Mouse (Mus musculus): Measurements from ENCODE around the gene Usp29. TPM values are rescaled to one million over a fixed set of nuclear protein-coding genes. Genes with fewer than 3 reads are reported as not detected.

The Usp29 gene
- polyA plus RNA-seq, 1 experiment from 2014 or later = 6.8 TPM

DNA sequence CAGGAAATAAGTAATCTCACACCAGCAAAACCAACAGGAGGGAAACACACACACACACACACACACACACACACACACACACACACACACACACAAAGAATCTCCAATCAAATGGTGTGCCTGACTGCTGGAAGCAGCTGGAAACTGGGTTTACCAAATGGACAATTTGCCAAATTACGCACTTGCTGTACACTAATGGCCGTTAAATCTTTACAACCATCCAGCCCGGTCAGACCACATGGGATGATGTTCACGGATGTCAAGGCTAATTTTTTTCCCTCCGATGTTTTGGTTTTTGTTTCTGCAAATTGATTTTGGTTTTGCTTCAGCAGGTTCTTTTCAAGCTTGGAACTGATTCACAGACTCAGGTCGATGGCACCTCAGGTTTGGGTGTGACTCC is 62.9 kb downstream of the Usp29 start:
- Histone ChIP-seq H3K9ac (ENCODE audit: low read length) (no peak overlapping the region), H3K4me1 (replicated peaks; ENCODE audit: control insufficient read depth, insufficient read depth, low read length) (0 out of 2 replicates have a peak, but pooled peaks cover 3% of the 10 kb centered on the region), H3K27ac (ENCODE audit: low read depth) (no peak overlapping the region), H3K36me3 (ENCODE audit: control insufficient read depth, insufficient read depth, low read length) (no peaks in the 10 kb centered on the region), H3K27me3 (replicated peaks; ENCODE audit: control insufficient read depth, insufficient read depth, low read length) (no peaks in the 10 kb centered on the region), H3K4me2 (ENCODE audit: low read length) (no peak overlapping the region), H3K4me3 (ENCODE audit: low read depth, low read length) (no peak overlapping the region), H3K9me3 (ENCODE audit: control insufficient read depth, low read length) (no peaks in the 10 kb centered on the region)
- DNase-seq (ENCODE audit: low spot score) (no peak), ATAC-seq (replicated peaks; ENCODE audit: low FRiP score, low TSS enrichment, low read depth) (no peak)
- 90% methylated on average over 6 of the region's 6 CpGs for WGBS

DNA sequence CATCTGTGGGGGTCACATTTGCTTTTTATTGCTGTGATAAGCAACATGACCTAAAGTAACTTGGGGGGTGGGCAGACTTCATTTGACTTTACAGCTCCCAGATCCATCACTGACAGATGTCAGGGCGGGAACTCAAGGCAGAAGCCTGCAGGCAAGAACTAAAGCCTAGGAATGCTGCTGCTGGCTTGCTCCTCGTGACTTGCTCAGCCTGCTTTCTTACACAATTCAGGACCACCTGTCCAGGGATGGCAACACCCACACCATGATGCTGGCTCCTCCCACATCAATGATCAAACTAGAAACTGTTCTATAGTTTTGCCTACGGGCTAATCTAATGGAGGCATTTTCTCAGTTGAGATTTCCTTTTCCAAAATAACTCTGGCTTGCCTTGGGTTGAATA is 63.4 kb downstream of the Usp29 start:
- H3K4me3 ChIP-seq (ENCODE audit: low read depth, low read length) = no peak overlapping the region
- no peaks in the 10 kb centered on the region for H3K27me3 ChIP-seq (replicated peaks; ENCODE audit: control insufficient read depth, insufficient read depth, low read length)
- H3K9ac ChIP-seq (ENCODE audit: low read length) = no peak overlapping the region
- WGBS = 76% methylated on average over 3 of the region's 3 CpGs
- peaks cover 6% of the 10 kb centered on the region; the same call in 1 of the 2 replicates for H3K4me1 ChIP-seq (replicated peaks; ENCODE audit: control insufficient read depth, insufficient read depth, low read length)
- DNase-seq (ENCODE audit: low spot score) = no peak
- no peaks in the 10 kb centered on the region for H3K9me3 ChIP-seq (ENCODE audit: control insufficient read depth, low read length)
- no peak overlapping the region for H3K4me2 ChIP-seq (ENCODE audit: low read length)
- no peak for ATAC-seq (replicated peaks; ENCODE audit: low FRiP score, low TSS enrichment, low read depth)
- no peaks in the 10 kb centered on the region for H3K36me3 ChIP-seq (ENCODE audit: control insufficient read depth, insufficient read depth, low read length)
- H3K27ac ChIP-seq (ENCODE audit: low read depth) = no peak overlapping the region

DNA sequence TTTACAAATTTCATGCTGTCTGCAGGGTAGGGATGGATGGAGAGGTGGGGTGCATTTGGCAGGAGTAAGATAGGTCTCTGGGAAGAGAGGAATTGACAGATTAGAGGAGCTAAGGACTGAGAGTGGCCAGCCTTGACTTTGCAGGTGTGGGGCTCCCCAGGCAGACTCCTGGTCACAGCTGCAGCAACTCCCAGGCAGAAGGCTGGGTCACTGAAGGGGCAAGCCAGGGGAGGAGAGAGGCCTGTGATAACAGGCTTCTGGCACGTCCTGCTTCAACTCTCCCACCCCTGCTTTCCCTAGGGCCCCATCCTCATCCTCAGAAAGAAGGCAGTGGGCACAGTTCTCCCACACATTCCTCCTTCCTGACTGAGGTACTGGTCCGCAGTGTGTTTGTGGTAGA is 67.0 kb downstream of the Usp29 start:
- H3K27me3 ChIP-seq (replicated peaks; ENCODE audit: control insufficient read depth, insufficient read depth, low read length) = no peaks in the 10 kb centered on the region
- no peaks in the 10 kb centered on the region for H3K9me3 ChIP-seq (ENCODE audit: control insufficient read depth, low read length)
- H3K27ac ChIP-seq (ENCODE audit: low read depth) = no peak overlapping the region
- H3K4me1 ChIP-seq (replicated peaks; ENCODE audit: control insufficient read depth, insufficient read depth, low read length) = peaks cover 23% of the 10 kb centered on the region
- H3K4me2 ChIP-seq (ENCODE audit: low read length) = no peak overlapping the region
- no peak overlapping the region for H3K4me3 ChIP-seq (ENCODE audit: low read depth, low read length)
- no peak overlapping the region for H3K9ac ChIP-seq (ENCODE audit: low read length)
- WGBS = 43% methylated on average over 2 of the region's 2 CpGs
- ATAC-seq (replicated peaks; ENCODE audit: low FRiP score, low TSS enrichment, low read depth) = 0 out of 2 replicates have a peak, but pooled peaks have one; percentile 10
- no peak for DNase-seq (ENCODE audit: low spot score)
- H3K36me3 ChIP-seq (ENCODE audit: control insufficient read depth, insufficient read depth, low read length) = no peaks in the 10 kb centered on the region

DNA sequence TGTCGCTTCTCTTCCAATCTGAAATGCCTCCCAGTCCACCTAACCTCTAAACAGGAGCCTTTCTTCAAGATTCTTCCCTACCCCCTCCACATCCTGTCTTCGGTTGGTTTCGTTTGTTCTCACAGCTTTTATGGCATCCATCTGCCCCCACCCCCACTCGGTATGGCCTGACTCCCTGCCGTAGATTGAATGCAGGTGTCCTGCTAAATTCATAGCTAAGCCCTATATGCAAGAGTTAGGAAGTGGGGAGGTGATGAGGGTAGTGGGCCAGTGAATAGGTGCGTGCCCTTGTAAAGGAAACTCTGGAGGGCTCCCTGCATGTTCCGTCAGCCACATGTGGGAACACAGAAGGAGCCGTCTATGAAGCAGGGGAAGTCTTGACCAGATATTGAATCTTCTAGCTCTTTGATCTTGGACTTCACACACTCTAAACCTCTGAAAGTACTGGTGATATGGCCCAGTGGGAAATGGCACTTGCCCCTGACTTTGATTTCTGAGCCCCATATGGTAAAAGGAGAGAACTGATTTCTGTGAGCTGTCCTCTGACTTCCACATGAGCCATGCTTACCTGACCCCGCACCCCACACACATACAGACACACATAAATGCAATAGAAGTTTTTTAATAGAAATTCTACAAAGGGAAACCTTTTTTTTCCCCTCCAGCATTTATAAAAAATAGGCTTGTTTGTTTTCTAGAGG is 68.9 kb downstream of the Usp29 start:
- Histone ChIP-seq H3K9me3 (ENCODE audit: control insufficient read depth, low read length) (no peaks in the 10 kb centered on the region), H3K9ac (ENCODE audit: low read length) (no peak overlapping the region), H3K27ac (ENCODE audit: low read depth) (no peak overlapping the region), H3K27me3 (replicated peaks; ENCODE audit: control insufficient read depth, insufficient read depth, low read length) (no peaks in the 10 kb centered on the region), H3K4me2 (ENCODE audit: low read length) (no peak overlapping the region), H3K4me3 (ENCODE audit: low read depth, low read length) (no peak overlapping the region), H3K36me3 (ENCODE audit: control insufficient read depth, insufficient read depth, low read length) (no peaks in the 10 kb centered on the region), H3K4me1 (replicated peaks; ENCODE audit: control insufficient read depth, insufficient read depth, low read length) (peaks cover 23% of the 10 kb centered on the region)
- WGBS = 42% methylated on average over 9 of the region's 9 CpGs
- no peak for ATAC-seq (replicated peaks; ENCODE audit: low FRiP score, low TSS enrichment, low read depth)
- no peak for DNase-seq (ENCODE audit: low spot score)

DNA sequence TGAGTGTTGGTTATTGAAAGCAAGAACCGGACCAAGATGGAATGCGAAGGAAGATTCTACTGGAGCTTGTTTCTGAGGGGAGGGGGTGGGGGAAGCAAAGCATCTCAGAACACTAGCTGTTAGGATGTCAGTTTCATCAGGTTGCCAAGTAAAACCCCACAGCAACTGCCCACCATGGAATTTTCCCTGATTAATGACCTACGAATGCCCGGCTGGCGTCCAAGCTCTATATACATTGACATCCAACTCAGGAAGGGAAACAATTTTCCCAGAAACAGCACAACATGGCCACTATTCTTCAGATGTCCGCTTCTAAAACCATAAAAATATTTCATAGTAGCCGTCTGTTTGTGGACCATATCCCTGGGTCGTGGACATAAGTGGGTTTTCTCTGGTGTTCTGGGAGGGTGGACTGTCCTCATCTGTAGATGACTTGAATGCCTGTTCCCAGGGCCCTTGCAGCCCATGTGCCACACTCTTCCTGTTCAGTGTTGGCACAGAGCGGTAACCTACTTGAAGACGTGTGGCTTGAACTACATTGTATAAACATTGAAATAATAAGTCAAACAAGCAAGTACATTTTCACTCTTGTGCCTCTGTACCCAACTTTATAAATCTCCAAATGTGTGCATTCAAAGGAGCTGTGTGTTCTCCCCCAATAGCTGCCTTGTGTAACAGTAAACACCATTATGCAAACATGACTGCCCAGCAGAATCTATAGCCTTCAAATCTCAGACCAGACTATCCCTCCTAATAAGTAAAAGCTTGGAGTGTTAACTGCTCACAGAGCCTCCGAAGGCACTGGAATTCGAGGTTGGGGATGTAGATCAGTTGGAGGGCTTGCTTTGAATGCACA is 70.4 kb downstream of the Usp29 start:
- H3K4me1 ChIP-seq (replicated peaks; ENCODE audit: control insufficient read depth, insufficient read depth, low read length) = peaks cover 23% of the 10 kb centered on the region
- H3K9me3 ChIP-seq (ENCODE audit: control insufficient read depth, low read length) = no peaks in the 10 kb centered on the region
- no peak for DNase-seq (ENCODE audit: low spot score)
- H3K4me3 ChIP-seq (ENCODE audit: low read depth, low read length) = no peak overlapping the region
- no peak overlapping the region for H3K9ac ChIP-seq (ENCODE audit: low read length)
- H3K27ac ChIP-seq (ENCODE audit: low read depth) = no peak overlapping the region; the same call in 1 of the 2 replicates
- no peak for ATAC-seq (replicated peaks; ENCODE audit: low FRiP score, low TSS enrichment, low read depth)
- 57% methylated on average over 12 of the region's 12 CpGs for WGBS
- H3K27me3 ChIP-seq (replicated peaks; ENCODE audit: control insufficient read depth, insufficient read depth, low read length) = no peaks in the 10 kb centered on the region
- no peaks in the 10 kb centered on the region for H3K36me3 ChIP-seq (ENCODE audit: control insufficient read depth, insufficient read depth, low read length)
- H3K4me2 ChIP-seq (ENCODE audit: low read length) = no peak overlapping the region

DNA sequence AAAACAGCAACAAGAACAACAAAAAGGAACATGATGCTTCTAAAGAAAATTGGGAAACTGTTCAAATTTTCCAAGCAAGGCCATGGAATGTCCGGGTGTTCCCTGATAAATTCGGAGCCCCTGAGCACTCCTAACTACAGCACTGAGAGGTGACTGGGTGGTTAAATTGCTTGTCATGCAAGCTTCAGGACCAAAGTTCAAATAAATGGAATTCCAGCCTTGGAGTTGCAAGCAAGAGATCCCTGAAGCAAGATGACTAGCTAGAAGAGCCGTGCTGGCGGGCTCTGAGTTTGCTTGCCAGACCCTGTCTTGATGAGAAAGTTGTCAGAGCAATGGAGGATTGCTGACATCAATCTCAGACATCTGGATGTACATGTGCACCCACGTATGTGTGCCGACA is 71.3 kb downstream of the Usp29 start:
- ATAC-seq (replicated peaks; ENCODE audit: low FRiP score, low TSS enrichment, low read depth) (no peak; the same call in 1 of the 2 replicates), DNase-seq (ENCODE audit: low spot score) (no peak)
- H3K4me3 ChIP-seq (ENCODE audit: low read depth, low read length) = no peak overlapping the region
- H3K4me1 ChIP-seq (replicated peaks; ENCODE audit: control insufficient read depth, insufficient read depth, low read length) = peaks cover 23% of the 10 kb centered on the region
- no peak overlapping the region for H3K4me2 ChIP-seq (ENCODE audit: low read length)
- H3K27ac ChIP-seq (ENCODE audit: low read depth) = no peak overlapping the region
- H3K36me3 ChIP-seq (ENCODE audit: control insufficient read depth, insufficient read depth, low read length) = no peaks in the 10 kb centered on the region
- H3K9me3 ChIP-seq (ENCODE audit: control insufficient read depth, low read length) = no peaks in the 10 kb centered on the region
- H3K9ac ChIP-seq (ENCODE audit: low read length) = no peak overlapping the region
- H3K27me3 ChIP-seq (replicated peaks; ENCODE audit: control insufficient read depth, insufficient read depth, low read length) = no peaks in the 10 kb centered on the region
- 59% methylated on average over 6 of the region's 6 CpGs for WGBS

DNA sequence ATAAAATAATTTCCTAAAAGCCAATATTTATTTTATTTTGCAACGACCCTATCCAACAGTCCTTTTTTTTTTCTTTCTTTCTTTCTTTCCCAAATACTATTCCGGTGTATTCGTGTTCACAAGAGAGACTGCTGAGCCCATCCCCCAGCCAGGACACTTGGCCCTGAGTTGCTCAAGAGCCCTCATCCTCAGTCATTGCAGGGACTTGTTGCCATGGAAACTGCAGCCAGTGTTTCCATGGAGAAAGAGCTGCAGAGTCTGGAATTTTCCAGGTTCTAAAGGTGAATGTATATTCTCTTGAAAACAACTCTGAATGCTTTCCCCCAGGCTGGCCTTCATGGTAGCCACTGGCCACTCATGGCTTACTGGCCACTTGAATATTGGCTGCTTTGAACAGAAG is 80.2 kb downstream of the Usp29 start:
- no peak overlapping the region for H3K4me3 ChIP-seq (ENCODE audit: low read depth, low read length)
- H3K4me2 ChIP-seq (ENCODE audit: low read length) = no peak overlapping the region
- H3K27ac ChIP-seq (ENCODE audit: low read depth) = no peak overlapping the region
- no peak for ATAC-seq (replicated peaks; ENCODE audit: low FRiP score, low TSS enrichment, low read depth)
- H3K9me3 ChIP-seq (ENCODE audit: control insufficient read depth, low read length) = no peaks in the 10 kb centered on the region
- 37% methylated on average over 3 of the region's 3 CpGs for WGBS
- DNase-seq (ENCODE audit: low spot score) = no peak
- H3K27me3 ChIP-seq (replicated peaks; ENCODE audit: control insufficient read depth, insufficient read depth, low read length) = no peaks in the 10 kb centered on the region
- no peak overlapping the region for H3K9ac ChIP-seq (ENCODE audit: low read length)
- H3K4me1 ChIP-seq (replicated peaks; ENCODE audit: control insufficient read depth, insufficient read depth, low read length) = 0 out of 2 replicates have a peak, but pooled peaks cover 4% of the 10 kb centered on the region
- H3K36me3 ChIP-seq (ENCODE audit: control insufficient read depth, insufficient read depth, low read length) = no peaks in the 10 kb centered on the region

DNA sequence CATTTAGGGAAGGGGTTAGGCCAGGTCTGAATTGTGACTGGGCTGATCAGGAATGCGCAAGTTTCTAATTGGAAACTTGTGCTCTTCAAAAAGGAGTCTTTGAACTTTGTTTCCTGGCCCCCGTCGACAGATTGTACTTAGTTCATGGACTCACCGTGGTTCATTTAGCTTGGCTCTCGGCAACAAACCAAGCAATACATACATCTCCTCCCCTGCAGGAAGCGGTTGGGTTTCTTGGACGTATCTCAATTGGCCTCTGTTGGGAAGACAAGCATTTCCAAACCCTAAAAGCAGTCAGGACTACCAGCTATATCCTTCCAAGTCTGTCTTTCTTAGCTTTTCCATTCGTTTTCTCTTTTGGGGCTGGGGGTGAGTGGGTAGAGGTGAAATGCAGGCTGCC is 84.6 kb downstream of the Usp29 start:
- DNase-seq (ENCODE audit: low spot score) (no peak), ATAC-seq (replicated peaks; ENCODE audit: low FRiP score, low TSS enrichment, low read depth) (no peak)
- 79% methylated on average over 8 of the region's 8 CpGs for WGBS
- H3K27ac ChIP-seq (ENCODE audit: low read depth) = no peak overlapping the region
- no peaks in the 10 kb centered on the region for H3K9me3 ChIP-seq (ENCODE audit: control insufficient read depth, low read length)
- H3K36me3 ChIP-seq (ENCODE audit: control insufficient read depth, insufficient read depth, low read length) = no peaks in the 10 kb centered on the region
- no peak overlapping the region for H3K9ac ChIP-seq (ENCODE audit: low read length)
- 0 out of 2 replicates have a peak, but pooled peaks cover 4% of the 10 kb centered on the region for H3K4me1 ChIP-seq (replicated peaks; ENCODE audit: control insufficient read depth, insufficient read depth, low read length)
- H3K4me3 ChIP-seq (ENCODE audit: low read depth, low read length) = no peak overlapping the region
- no peak overlapping the region for H3K4me2 ChIP-seq (ENCODE audit: low read length)
- no peaks in the 10 kb centered on the region for H3K27me3 ChIP-seq (replicated peaks; ENCODE audit: control insufficient read depth, insufficient read depth, low read length)
